Mouse (Mus musculus) megakaryocyte, embryonic 14.5 days (primary cell): Measurements from ENCODE around the gene Olfr938.

ENCODE experiments used
- FLI1 ChIP-seq: IDR thresholded peaks from 2 replicates; pipeline ENCODE4 v1.6.1; 2012; ENCODE audit warnings: low read length, inconsistent platforms, mixed read lengths
- GATA1 ChIP-seq: IDR thresholded peaks from 3 replicates; pipeline ENCODE4 v1.6.1; 2012; ENCODE audit warnings: mixed read lengths, low read length, inconsistent platforms, borderline replicate concordance

DNA sequence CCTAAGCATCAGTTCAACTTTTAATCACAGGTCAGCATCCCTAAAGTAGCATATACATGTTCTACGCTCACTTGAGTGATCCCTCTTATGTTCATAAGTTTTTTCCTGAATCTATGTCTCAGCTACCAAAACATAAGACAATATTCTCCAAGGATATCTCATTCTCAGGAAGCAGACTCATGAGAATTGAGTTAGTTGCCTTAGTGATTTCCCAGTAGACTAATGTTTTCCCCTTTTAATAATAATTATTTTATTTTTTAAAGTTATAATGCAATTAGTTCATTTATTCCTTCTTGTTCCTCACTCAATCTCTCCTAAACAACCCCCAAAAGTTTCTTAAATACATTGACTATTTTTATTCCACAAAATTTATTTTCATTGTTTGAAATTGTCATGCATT is 13.8 kb downstream of the Olfr938 start, which contains the start of gene Olfr937:
- TF ChIP-seq GATA1: no peak
- no peak for TF ChIP-seq FLI1
